Mouse (Mus musculus): Measurements from ENCODE around the gene Cisd2.

Gene Cisd2

GRCm38 (mm10) chr3:135409219-135409618 lies 14.5 kb downstream of the Cisd2 start:
- no peak for DNase-seq

- DNase-seq = no peak
Observed at GRCm38 (mm10) chr3:135407351-135407750, 16.4 kb downstream of the Cisd2 start.

GRCm38 (mm10) chr3:135404599-135404998 lies 19.1 kb downstream of the Cisd2 start:
- DNase-seq = no peak

GRCm38 (mm10) chr3:135403856-135404255 lies 19.9 kb downstream of the Cisd2 start:
- no peak for DNase-seq

- DNase-seq = no peak
Observed at GRCm38 (mm10) chr3:135403211-135403610, 20.5 kb downstream of the Cisd2 start.

- DNase-seq = peak; percentile 87 to 88
Observed at GRCm38 (mm10) chr3:135402201-135402658, 21.5 kb downstream of the Cisd2 start.

GRCm38 (mm10) chr3:135397112-135397511 lies 26.6 kb downstream of the Cisd2 start:
- no peak for DNase-seq

GRCm38 (mm10) chr3:135396081-135396480 lies 27.6 kb downstream of the Cisd2 start:
- no peak for DNase-seq

- no peak for DNase-seq
Observed at GRCm38 (mm10) chr3:135395085-135395484, 28.6 kb downstream of the Cisd2 start.

GRCm38 (mm10) chr3:135393186-135393585 lies 30.5 kb downstream of the Cisd2 start:
- no peak for DNase-seq

- DNase-seq = no peak
Observed at GRCm38 (mm10) chr3:135379868-135380267, 43.9 kb downstream of the Cisd2 start.

- no peak for DNase-seq
Observed at GRCm38 (mm10) chr3:135377445-135377844, 46.3 kb downstream of the Cisd2 start.

GRCm38 (mm10) chr3:135375836-135376235 lies 47.9 kb downstream of the Cisd2 start:
- no peak for DNase-seq

GRCm38 (mm10) chr3:135357394-135357793 lies 66.3 kb downstream of the Cisd2 start:
- DNase-seq = no peak

All from cerebellum, postnatal 36 days (tissue).